Mouse (Mus musculus) natural killer cell, adult 2 months (primary cell): Measurements from ENCODE around the gene Chmp4b.

Experiments used
- DNase-seq, 2 experiments: peaks; one replicate each; pipeline ENCODE4 v3.0.0; 2022; ENCODE audit warnings: low spot score in 2 of 2

Chmp4b gene

DNA sequence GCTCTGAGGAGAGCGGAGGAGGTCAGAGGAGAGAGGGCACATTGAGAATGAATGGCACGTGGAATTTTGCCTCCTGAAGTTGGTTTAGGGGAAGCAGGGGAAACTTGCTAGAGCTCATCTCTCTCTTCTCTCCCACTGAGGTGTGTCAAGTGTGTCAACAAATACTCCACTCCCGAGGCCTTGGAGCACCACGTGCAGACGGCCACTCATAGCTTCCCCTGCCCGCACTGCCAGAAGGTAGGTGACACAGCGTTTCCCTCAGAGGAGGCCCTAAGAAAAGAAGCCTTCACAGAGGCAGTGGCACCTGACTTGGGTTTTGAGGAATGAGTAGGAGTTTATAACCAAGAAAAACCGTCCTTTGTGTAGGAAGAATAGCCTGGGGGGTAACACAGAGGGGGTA is 10.3 kb upstream of the Chmp4b start:
- no peak for DNase-seq

DNA sequence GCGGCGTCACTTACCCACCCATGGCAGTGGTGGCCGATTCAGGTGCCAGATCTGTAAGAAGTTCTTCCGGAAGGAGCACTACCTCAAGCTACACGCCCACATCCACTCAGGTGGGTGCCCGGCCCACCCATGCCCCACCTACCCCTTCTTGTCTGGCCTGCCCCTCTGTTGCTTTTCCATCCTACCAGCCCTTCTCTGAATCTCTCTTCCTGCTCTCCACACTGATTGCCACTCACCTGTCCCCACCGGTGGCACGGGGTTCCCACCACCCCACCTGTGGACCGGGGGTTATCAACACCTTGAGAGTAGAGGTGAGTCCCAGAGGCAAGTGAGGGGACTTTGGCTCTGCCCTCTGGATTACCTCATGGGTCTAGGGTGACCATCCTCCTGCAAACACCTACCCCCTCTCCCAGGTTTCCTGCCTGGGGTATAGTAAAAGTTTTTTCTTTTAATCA is 9.5 kb upstream of the Chmp4b start:
- DNase-seq = no peak

DNA sequence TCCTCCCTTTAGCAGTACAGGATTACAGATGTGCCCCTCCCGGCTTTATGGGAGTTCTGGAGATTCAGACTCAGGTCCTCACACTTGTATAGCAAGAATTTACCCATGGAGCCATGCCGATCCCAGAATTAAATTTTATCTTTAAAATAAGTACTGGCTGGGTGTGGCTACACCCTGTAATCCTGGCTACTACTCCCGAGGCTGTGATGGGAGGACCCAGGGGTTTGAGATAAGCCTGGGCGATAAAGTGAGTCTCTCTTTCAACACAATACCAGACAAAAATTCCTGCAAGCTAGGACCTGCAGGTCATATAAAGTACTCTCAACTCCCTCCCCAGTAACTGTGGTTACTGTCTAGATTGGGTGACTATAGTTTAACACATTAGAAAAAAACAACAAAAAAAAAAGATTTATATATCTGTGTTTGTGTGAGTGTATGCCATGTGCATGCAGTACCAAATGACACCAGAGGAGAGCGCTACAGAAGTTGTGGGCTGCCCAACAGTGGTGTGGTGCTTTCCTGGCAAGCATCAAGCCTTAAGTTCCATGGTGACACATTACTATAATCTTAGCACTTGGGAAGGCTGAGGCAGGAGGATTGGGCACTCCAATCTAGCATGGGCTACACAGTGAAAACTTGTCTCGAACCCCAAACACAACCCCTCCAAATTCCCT is 8.7 kb upstream of the Chmp4b start:
- no peak for DNase-seq

- DNase-seq = no peak
Measured at GRCm38 (mm10) chr2:154646634-154647033, 4.9 kb upstream of the Chmp4b start.

DNA sequence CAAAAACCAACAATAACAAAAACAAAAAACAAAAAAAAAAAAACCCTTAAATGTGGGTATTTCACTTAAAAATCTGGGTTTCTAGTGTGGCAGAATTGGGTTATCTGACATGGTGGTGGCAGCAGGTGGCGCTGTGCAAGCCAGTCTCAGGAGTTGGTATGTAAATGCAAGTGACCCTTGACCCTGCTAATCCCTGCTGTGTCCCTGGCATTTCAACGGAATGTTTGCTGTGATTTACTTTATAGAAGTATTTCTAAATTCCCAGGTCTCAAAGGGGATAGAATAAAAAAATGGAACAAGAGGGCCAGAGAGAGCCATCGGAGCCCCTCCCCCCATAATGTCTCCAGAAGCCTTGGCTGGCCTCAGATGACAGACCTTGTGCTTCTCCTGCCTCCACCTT is 3.4 kb upstream of the Chmp4b start:
- DNase-seq = peak in 1 of 2 experiments; percentile 33

- DNase-seq = no peak
Measured at GRCm38 (mm10) chr2:154650404-154650803, 1.1 kb upstream of the Chmp4b start.

DNA sequence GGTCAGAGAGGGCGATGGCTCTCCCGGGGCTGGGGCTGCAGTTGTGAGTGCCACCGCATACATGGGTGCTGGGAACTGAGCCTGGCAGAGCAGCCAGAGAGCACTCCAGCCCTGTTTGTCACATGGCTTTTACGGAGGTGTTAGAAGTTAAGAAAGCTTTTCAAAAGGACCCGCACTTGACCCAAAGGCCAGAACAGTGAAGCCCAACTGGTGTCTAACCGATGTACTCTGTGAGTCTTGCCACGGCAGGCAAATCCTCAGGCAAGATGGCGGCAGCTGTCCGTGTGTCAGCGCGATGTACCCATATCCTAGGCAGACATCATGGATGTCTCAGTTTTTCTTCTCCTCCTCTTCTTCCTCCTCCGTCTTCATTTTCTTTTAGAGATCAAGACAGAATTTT is 3.5 kb downstream of the Chmp4b start:
- DNase-seq = no peak

GRCm38 (mm10) chr2:154655878-154656414 is 4.4 kb downstream of the Chmp4b start:
- no peak for DNase-seq

DNA sequence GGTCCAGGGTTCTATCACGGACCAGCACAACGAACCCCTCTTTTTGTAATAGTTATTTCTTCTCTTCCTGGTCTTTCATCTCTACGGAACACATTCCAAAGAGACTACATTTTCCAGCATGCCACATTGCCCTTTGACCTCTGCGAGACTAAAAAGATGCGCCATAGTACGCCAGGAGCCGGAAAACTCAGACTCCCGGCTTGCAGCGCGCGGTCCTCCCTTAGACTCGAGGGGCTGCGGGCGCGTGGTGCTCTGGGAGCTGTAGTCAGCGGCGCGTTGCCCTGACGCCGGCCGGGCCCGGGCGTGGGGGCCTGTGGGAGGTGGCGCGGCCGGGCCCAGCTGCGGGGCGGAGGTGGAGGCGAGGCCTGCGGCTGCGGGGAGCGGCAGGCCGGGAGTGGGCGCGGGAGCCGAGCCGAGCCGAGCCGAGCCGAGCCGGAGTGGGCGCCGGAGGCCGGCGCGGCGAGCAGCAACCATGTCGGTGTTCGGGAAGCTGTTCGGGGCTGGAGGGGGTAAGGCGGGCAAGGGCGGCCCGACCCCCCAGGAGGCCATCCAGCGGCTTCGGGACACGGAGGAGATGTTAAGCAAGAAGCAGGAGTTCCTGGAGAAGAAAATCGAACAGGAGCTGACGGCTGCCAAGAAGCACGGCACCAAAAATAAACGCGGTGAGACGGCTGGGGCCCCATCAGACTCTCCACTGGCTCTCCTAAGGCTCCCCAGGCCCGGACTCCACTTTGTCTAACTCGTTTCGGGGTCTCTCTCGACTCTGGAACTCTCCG is 5.4 kb downstream of the Chmp4b start:
- DNase-seq = peak; percentile 94 to 96

- peak; percentile 79 to 80 for DNase-seq
Measured at GRCm38 (mm10) chr2:154657486-154658237, 6.2 kb downstream of the Chmp4b start.

- DNase-seq = no peak
Measured at GRCm38 (mm10) chr2:154659070-154659469, 7.6 kb downstream of the Chmp4b start.

DNA sequence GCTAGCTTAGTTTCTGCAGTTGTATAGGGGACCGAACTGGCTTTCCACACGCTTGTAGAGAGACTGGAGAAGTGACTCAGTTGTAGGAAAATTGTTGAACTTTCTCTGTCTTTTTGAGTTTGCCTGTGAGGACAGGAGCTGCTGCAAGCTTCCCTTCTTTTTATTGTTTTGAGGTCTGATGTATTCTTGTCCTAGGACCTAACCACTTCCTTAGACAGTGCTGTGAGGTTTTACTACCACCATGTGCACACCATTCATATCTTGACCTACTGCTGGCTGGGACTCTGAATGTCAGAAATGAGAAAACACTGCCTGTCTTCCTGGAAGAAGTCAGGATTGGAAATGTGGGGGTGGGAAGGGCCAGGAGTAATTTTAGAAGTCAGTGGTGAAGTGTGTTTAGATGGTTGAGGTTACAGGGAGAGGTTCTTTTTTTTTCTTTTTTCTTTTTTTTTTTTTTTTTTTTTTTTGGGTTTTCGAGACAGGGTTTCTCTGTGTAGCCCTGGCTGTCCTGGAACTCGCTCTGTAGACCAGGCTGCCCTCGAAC is 8.1 kb downstream of the Chmp4b start:
- peak in 1 of 2 experiments; percentile 17 for DNase-seq

DNA sequence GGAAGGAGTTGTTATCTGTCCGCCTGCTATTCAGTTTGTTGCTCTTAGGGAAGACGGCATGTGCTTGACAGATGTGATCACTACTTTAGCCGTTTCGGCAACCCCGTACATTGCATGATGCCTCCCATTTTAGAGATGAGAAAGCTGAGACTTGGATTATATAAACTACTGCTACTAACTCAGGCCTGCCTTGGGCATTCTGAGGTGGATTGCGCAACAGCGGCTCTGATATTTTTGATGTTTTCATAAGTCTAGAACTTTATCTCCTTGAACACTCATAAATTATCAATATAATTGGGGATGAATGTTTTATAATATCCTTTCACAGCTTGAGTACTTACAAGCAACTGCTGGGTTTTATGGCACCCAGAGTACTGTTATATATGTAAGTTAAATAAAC is 17.2 kb downstream of the Chmp4b start:
- no peak for DNase-seq

GRCm38 (mm10) chr2:154670106-154670505 is 18.6 kb downstream of the Chmp4b start:
- no peak for DNase-seq

- DNase-seq = no peak
Measured at GRCm38 (mm10) chr2:154670741-154671140, 19.2 kb downstream of the Chmp4b start.

- no peak for DNase-seq
Measured at GRCm38 (mm10) chr2:154674008-154674407, 22.5 kb downstream of the Chmp4b start.

GRCm38 (mm10) chr2:154676653-154677609 is 25.4 kb downstream of the Chmp4b start:
- DNase-seq = peak; percentile 45 to 51

GRCm38 (mm10) chr2:154677651-154678139 is 26.2 kb downstream of the Chmp4b start:
- DNase-seq = no peak

- no peak for DNase-seq
Measured at GRCm38 (mm10) chr2:154678995-154679394, 27.5 kb downstream of the Chmp4b start.

- no peak for DNase-seq
Measured at GRCm38 (mm10) chr2:154680337-154680736, 28.8 kb downstream of the Chmp4b start.

DNA sequence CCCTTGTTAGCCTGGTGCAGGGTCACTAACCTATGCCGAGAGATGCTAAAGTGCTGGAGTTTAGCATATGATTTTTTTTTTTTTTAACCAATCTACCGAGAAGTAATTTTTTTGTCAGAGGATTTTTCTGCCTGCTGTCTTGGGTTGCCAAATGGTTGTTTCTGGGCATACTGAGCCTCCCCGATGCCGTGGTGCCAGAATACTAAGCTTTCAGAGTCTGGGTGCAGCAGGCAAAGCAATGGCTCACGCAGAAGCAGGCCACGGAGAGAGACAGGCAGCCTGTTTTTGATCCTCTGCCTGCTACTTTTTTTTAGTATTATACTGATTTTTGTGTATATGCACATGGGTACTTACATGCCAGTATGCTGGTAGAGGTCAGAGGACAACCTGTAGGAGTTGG is 29.4 kb downstream of the Chmp4b start:
- no peak for DNase-seq
